Mouse (Mus musculus) CH12.LX (cell line): Measurements from ENCODE around the gene Cnfn. TPM values are rescaled to one million over a fixed set of nuclear protein-coding genes. Genes with fewer than 3 reads are reported as not detected.

ENCODE experiments used
- DNase-seq: peaks from one replicate; pipeline ENCODE4 v3.0.0-alpha.2; 2013; ENCODE audit errors: extremely low read depth
- H3K27ac ChIP-seq: 2 replicates; pipeline ENCODE4 v1.5.1; 2012; ENCODE audit warnings: low read depth, mild to moderate bottlenecking, control low read depth, moderate library complexity; ENCODE audit not compliant: insufficient read depth
- H3K27me3 ChIP-seq: replicated peaks from 2 replicates; pipeline ENCODE3; 2012; ENCODE audit warnings: inconsistent platforms
- H3K36me3 ChIP-seq, 2 experiments: replicated peaks in 1 of 2; 2 replicates each; pipeline versions ENCODE3 to v1.6.1; 2012; ENCODE audit warnings: inconsistent platforms in 1 of 2, low read length in 1 of 2, mild to moderate bottlenecking in 1 of 2, mixed read lengths in 1 of 2, moderate library complexity in 1 of 2; ENCODE audit not compliant: control insufficient read depth in 1 of 2, insufficient read depth in 1 of 2
- H3K4me1 ChIP-seq, 2 experiments: 2 replicates each; pipeline ENCODE4 v1.6.1; 2012; ENCODE audit warnings: inconsistent platforms in 1 of 2, moderate library complexity in 1 of 2; ENCODE audit not compliant: insufficient read depth in 2 of 2, control insufficient read depth in 1 of 2
- H3K4me2 ChIP-seq: 2 replicates; pipeline ENCODE4 v1.6.1; 2012; ENCODE audit warnings: low read depth, mild to moderate bottlenecking, control low read depth; ENCODE audit not compliant: poor library complexity, insufficient read depth, severe bottlenecking
- H3K4me3 ChIP-seq, 3 experiments: fragments of 150-350 bp in 1 of 3; sonication (generic) in 1 of 3; replicated peaks in 1 of 3; 2 replicates each; pipeline versions ENCODE3 to v1.5.1; 2011 to 2012; ENCODE audit warnings: low read depth in 2 of 3, low read length in 2 of 3, mild to moderate bottlenecking in 2 of 3, moderate library complexity in 2 of 3, control low read depth in 1 of 3, improper control_type of control experiment in 1 of 3, inconsistent platforms in 1 of 3, mixed read lengths in 1 of 3; ENCODE audit not compliant: poor library complexity in 1 of 3
- H3K79me2 ChIP-seq: replicated peaks from 2 replicates; pipeline ENCODE4 v1.6.1; 2012; ENCODE audit warnings: mild to moderate bottlenecking, moderate library complexity; ENCODE audit not compliant: control insufficient read depth, poor library complexity, insufficient read depth, severe bottlenecking; ENCODE audit errors: extremely low read depth
- H3K9ac ChIP-seq: 2 replicates; pipeline ENCODE4 v1.6.1; 2012; ENCODE audit warnings: low read depth, mild to moderate bottlenecking, control low read depth, moderate library complexity; ENCODE audit not compliant: insufficient read depth
- H3K9me3 ChIP-seq: replicated peaks from 2 replicates; pipeline ENCODE3; 2012; ENCODE audit warnings: low read length, inconsistent platforms, mixed read lengths
- BHLHE40 ChIP-seq: IDR thresholded peaks from 2 replicates; pipeline ENCODE4 v1.6.1; 2011; ENCODE audit warnings: mild to moderate bottlenecking, low read depth, low read length, improper control_type of control experiment
- EP300 ChIP-seq: IDR thresholded peaks from 2 replicates; pipeline ENCODE4 v1.6.1; 2011; ENCODE audit warnings: low read length, improper control_type of control experiment
- GABPA ChIP-seq: IDR thresholded peaks from 2 replicates; pipeline ENCODE4 v1.6.1; 2012; ENCODE audit warnings: low read depth, low read length, improper control_type of control experiment, inconsistent platforms; ENCODE audit not compliant: insufficient replicate concordance
- MYC ChIP-seq: IDR thresholded peaks from 2 replicates; pipeline ENCODE4 v1.6.1; 2011; ENCODE audit warnings: low read depth, mild to moderate bottlenecking, improper control_type of control experiment, low read length
- NRF1 ChIP-seq: IDR thresholded peaks from 2 replicates; pipeline ENCODE4 v1.6.1; 2014; ENCODE audit warnings: low read depth, mild to moderate bottlenecking, inconsistent platforms, low read length, improper control_type of control experiment, moderate library complexity
- POLR2A ChIP-seq: IDR thresholded peaks from 2 replicates; pipeline ENCODE4 v1.6.1; 2011; ENCODE audit warnings: low read depth, mild to moderate bottlenecking, improper control_type of control experiment, low read length
- SIN3A ChIP-seq: IDR thresholded peaks from 2 replicates; pipeline ENCODE4 v1.6.1; 2012; ENCODE audit warnings: low read length, improper control_type of control experiment, inconsistent platforms
- SMC3 ChIP-seq: IDR thresholded peaks from 2 replicates; pipeline ENCODE4 v1.6.1; 2011; ENCODE audit warnings: low read depth, low read length, improper control_type of control experiment
- dilution Hi-C: fragments of 300-500 bp; cut with MboI; formaldehyde crosslinking; loops from 2 replicates; pipeline ENCODE4 v1.14.3; 2020; ENCODE audit warnings: low sequenced_read_pairs; ENCODE audit not compliant: extremely low pct_unique_long_range_greater_than_20kb, extremely low pct_ligation_motif_present
- in situ Hi-C: fragments of 300-500 bp; cut with MboI; formaldehyde crosslinking; loops from 3 replicates; pipeline ENCODE4 v1.14.3; 2019; ENCODE audit warnings: low sequenced_read_pairs, low pct_ligation_motif_present, low pct_unique_long_range_greater_than_20kb, mixed read lengths
- polyA plus RNA-seq: library from polyadenylated mRNA; unstranded; fragments of >175 nt; gene quantifications from 2 replicates; pipeline ENCODE4 v1.2.1, GENCODE M21; 2012; ENCODE audit warnings: low read depth; ENCODE audit not compliant: insufficient read length
- total RNA-seq, 2 experiments: library from RNA; depleted of rRNA; stranded (reverse); fragments of 300-350 nt in 1 of 2; fragments of >200 nt in 1 of 2; gene quantifications; 2 replicates each; pipeline ENCODE4 v1.2.3; 2012 to 2014

Gene Cnfn
- total and polyA plus RNA-seq, 3 experiments: not detected

DNA sequence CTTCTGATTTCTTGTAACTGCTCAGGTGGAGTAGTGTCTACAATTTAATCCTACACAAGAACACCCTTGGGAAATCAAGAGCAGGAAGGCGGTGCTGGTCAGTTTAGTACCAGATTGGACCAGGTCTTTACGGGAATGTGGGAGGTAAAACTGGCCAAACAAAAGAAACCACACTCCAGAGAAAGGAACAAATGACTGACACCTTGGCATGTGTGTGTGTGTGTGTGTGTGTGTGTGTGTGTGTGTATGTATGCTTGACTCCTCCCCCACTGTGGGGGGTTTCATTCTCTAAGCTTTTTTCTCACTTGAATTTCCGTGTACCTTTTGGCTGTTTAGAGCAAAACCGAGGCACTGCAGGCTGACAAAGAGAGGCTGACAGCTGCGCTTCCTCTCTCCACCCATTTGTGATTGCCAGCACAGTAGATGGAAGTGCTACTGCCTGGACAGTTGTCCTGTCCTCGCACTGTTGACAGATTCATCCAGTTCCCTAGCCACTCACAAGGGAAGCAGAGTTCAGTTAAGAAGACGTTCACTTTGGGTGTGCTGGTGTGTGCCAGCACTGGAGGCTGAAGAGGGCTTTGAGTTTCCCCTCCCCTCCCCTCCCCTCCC is 43.4 kb upstream of the Cnfn start, which contains the start of gene Cxcl17:
Gene Cxcl17, minus strand, starts transcription at position 54 of the 609 bp plus-strand sequence.
- dilution Hi-C loops: no loop called here
- in situ Hi-C loops: no loop called here
- TF ChIP-seq NRF1 (no peak), SMC3 (no peak), BHLHE40 (no peak), EP300 (no peak)

DNA sequence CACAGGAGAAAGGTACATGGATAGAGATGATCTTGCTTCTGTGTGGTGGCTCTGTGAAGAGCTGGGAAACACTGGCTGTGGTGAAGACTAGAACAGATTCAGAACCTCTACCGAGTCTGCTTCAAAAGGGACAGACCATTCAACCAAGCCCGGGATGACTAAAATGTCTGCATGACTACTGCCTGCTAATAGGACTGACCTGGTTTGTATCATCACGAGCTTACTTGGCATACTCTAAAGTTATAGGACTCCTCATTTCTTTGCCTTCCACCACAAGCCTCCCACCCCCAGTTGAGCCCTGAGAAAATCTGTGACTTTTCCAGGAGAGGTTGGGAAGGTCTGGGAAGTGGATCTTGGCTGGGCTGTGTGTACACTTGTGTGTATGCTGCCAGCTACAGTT is 42.3 kb upstream of the Cnfn start:
- DNase-seq: no peak
- in situ Hi-C loops: no loop called here
- H3K79me2 ChIP-seq: no peaks in the 10 kb centered on the region
- no peak overlapping the region for H3K4me2 ChIP-seq
- no peaks in the 10 kb centered on the region for H3K27me3 ChIP-seq
- no peaks in the 10 kb centered on the region for H3K36me3 ChIP-seq
- no peak overlapping the region for H3K9ac ChIP-seq
- dilution Hi-C loops: no loop called here
- peaks cover 0 to 2% of the 10 kb centered on the region in 2 experiments; a peak in 1 of 4 replicates for H3K4me1 ChIP-seq
- H3K4me3 ChIP-seq: no peak overlapping the region
- H3K27ac ChIP-seq: no peak overlapping the region
- H3K9me3 ChIP-seq: no peaks in the 10 kb centered on the region
- TF ChIP-seq POLR2A (no peak), GABPA (no peak), MYC (no peak)

More for the DNA sequence above, 43.4 kb upstream of the Cnfn start, which contains the start of gene Cxcl17:
- H3K79me2 ChIP-seq: no peaks in the 10 kb centered on the region
- H3K9ac ChIP-seq: no peak within 1 kb of the TSS
- H3K27ac ChIP-seq: no peak within 1 kb of the TSS
- no peak within 1 kb of the TSS; the same call in 1 of the 2 replicates for H3K4me2 ChIP-seq
- H3K9me3 ChIP-seq: no peaks in the 10 kb centered on the region
- no peak within 1 kb of the TSS for H3K4me3 ChIP-seq
- no peak for DNase-seq
- H3K27me3 ChIP-seq: no peaks in the 10 kb centered on the region
- peaks cover 0 to 2% of the 10 kb centered on the region in 2 experiments; a peak in 1 of 4 replicates for H3K4me1 ChIP-seq
- H3K36me3 ChIP-seq: no peaks in the 10 kb centered on the region

DNA sequence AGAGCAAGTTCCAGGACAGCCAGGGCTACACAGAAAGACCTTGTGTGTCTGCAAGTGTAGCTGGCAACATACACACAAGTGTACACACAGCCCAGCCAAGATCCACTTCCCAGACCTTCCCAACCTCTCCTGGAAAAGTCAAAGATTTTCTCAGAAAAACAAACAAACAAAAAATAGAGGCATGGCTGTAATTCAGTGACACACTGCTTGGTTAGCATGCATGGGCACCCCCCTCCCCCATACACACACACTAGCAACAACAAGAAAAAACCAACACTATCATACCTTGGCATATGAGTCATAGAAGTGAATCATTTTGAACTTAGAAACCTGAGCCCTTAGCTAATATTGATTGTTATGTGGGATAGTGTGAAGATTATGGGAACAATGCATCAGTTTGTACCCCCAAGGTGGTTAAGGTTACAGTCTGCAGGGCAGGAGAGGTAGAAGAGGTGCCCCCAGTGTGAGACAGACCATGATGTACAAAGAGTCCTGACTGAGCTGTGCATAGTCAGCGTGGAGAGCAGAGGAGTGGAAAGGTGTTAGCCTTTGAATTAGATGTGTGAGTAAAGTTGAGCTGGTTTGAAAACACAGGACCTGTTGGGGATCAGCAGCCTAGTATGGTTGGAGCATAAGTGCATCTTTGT is 41.6 kb upstream of the Cnfn start:
- Histone ChIP-seq H3K4me1 (peaks cover 2 to 3% of the 10 kb centered on the region in 2 experiments; a peak in 2 of 4 replicates), H3K4me2 (no peak overlapping the region), H3K79me2 (no peaks in the 10 kb centered on the region), H3K9ac (no peak overlapping the region), H3K36me3 (no peaks in the 10 kb centered on the region), H3K27ac (no peak overlapping the region), H3K9me3 (no peaks in the 10 kb centered on the region), H3K27me3 (no peaks in the 10 kb centered on the region), H3K4me3 (no peak overlapping the region)
- TF ChIP-seq SIN3A: no peak
- in situ Hi-C loops (no loop called here), dilution Hi-C loops (no loop called here)
- DNase-seq: no peak
